Mouse (Mus musculus) heart, embryonic 10.5 days (tissue): ENCODE measurements around the gene Ankef1. TPM values are rescaled to one million over a fixed set of nuclear protein-coding genes. Genes with fewer than 3 reads are reported as not detected.

Experiments
- polyA plus RNA-seq: library from polyadenylated mRNA; unstranded; fragments of >200 nt; fragmentation: Nextera tagmentation; extraction: Ambion mirVana; gene quantifications from 2 replicates; pipeline ENCODE4 v1.2.1, GENCODE M21; 2016

Ankef1 gene
- polyA plus RNA-seq, 1 experiment from 2014 or later, result 0.24 TPM

Other genes starting within 250 kb of the Ankef1 start
- 0.21 and 0.80 TPM in 2 replicates for gene Pak7, start 113.9 kb upstream of the Ankef1 start, polyA plus RNA-seq
- gene Snap25, start 211.5 kb downstream of the Ankef1 start, polyA plus RNA-seq, result 0.97 and 2.1 TPM in 2 replicates